Mouse (Mus musculus) stomach, postnatal 0 days (tissue): ENCODE measurements around the gene Polr2m.

Experiments used
- CTCF ChIP-seq: IDR thresholded peaks from 2 replicates; pipeline ENCODE4 v1.5.1; 2016; ENCODE audit warnings: antibody characterized with exemption, low read depth, mild to moderate bottlenecking, moderate library complexity
- EP300 ChIP-seq: optimal IDR thresholded peaks from 2 replicates; pipeline ENCODE3; 2016; ENCODE audit warnings: antibody characterized with exemption

DNA sequence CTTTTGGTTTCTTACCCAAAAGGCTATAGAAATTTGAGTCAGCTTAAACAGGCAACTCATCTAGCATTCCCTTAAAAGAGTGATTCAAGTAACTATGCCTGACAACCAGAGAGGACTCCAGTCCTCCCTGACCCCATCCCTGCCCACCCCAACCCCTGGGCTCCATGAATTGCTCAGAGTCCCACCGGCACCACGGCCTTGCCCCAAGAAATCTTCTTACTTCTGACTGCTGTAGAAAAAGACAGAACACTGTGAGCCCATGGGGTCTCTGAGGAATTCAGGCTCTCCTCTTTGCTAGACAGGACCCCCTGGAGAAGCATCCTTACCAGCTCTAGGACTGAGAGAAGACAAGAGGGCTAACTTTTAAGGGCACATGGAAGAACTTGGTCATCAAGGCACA, 40.4 kb downstream of the Polr2m start:
- TF ChIP-seq CTCF (no peak), EP300 (no peak)
